Mouse (Mus musculus) G1E (cell line): ENCODE measurements around the gene Hmg20b. TPM values are rescaled to one million over a fixed set of nuclear protein-coding genes. Genes with fewer than 3 reads are reported as not detected.

Experiments
- ATAC-seq: 2 replicates; pipeline ENCODE4 v1.8.0; 2016; ENCODE audit warnings: mild to moderate bottlenecking; ENCODE audit not compliant: insufficient number of reproducible peaks, poor library complexity, low FRiP score, severe bottlenecking; ENCODE audit errors: extremely low read depth
- DNase-seq: peaks from one replicate; pipeline ENCODE4 v3.0.0; 2012; ENCODE audit warnings: low spot score
- H3K27me3 ChIP-seq: 2 replicates; pipeline ENCODE4 v1.6.1; 2012; ENCODE audit warnings: mild to moderate bottlenecking, low read length, inconsistent platforms; ENCODE audit not compliant: insufficient read depth
- H3K36me3 ChIP-seq: replicated peaks from 2 replicates; pipeline ENCODE3; 2012; ENCODE audit warnings: mild to moderate bottlenecking, inconsistent platforms
- H3K4me1 ChIP-seq: 2 replicates; pipeline ENCODE4 v1.6.1; 2012; ENCODE audit warnings: low read depth, low read length, inconsistent platforms, mixed read lengths; ENCODE audit not compliant: insufficient read depth
- H3K4me3 ChIP-seq: 2 replicates; pipeline ENCODE4 v1.5.1; 2012; ENCODE audit warnings: low read depth, mild to moderate bottlenecking, inconsistent platforms, low read length, moderate library complexity, mixed read lengths
- H3K9me3 ChIP-seq: replicated peaks from 2 replicates; pipeline ENCODE4 v1.6.1; 2012; ENCODE audit warnings: inconsistent platforms
- CTCF ChIP-seq: IDR thresholded peaks from 2 replicates; pipeline ENCODE4 v1.5.1; 2012; ENCODE audit warnings: low read depth, low read length, inconsistent platforms, mixed read lengths
- GATA1 ChIP-seq: IDR thresholded peaks from 2 replicates; pipeline ENCODE4 v1.6.1; 2012; ENCODE audit warnings: borderline replicate concordance, low read length, inconsistent platforms, mixed read lengths
- GATA2 ChIP-seq: IDR thresholded peaks from 2 replicates; pipeline ENCODE4 v1.6.1; 2012; ENCODE audit warnings: low read depth, low read length, inconsistent platforms, borderline replicate concordance
- POLR2AphosphoS5 ChIP-seq: IDR thresholded peaks from 2 replicates; pipeline ENCODE4 v1.6.1; 2012; ENCODE audit warnings: low read depth, low read length, inconsistent platforms; ENCODE audit not compliant: insufficient replicate concordance
- TAL1 ChIP-seq: conservative IDR thresholded peaks from 2 replicates; pipeline ENCODE4 v1.6.1; 2012; ENCODE audit warnings: low read depth, low read length, inconsistent platforms, mixed read lengths
- polyA plus RNA-seq: library from polyadenylated mRNA; stranded (reverse); fragments of >175 nt; gene quantifications from 2 replicates; pipeline ENCODE4 v1.2.3, GENCODE M21; 2012
- total RNA-seq, 2 experiments: library from RNA; stranded (forward) in 1 of 2; stranded (reverse) in 1 of 2; fragments of 200-1000 nt in 1 of 2; fragments of >200 nt in 1 of 2; fragmentation: Nextera tagmentation in 1 of 2; gene quantifications; 2 replicates each; pipeline ENCODE4 v1.2.3; 2014 to 2017

Gene Hmg20b
- total and polyA plus RNA-seq, 3 experiments: 21.9 to 142 (median 36.7) TPM

GRCm38 (mm10) chr10:81356352-81356990, 6.2 kb upstream of the Hmg20b start:
- 0 out of 2 replicates have a peak, but pooled peaks have one; percentile 29 for ATAC-seq
- Histone ChIP-seq H3K9me3 (no peaks in the 10 kb centered on the region), H3K36me3 (peaks cover 30% of the 10 kb centered on the region), H3K27me3 (no peaks in the 10 kb centered on the region), H3K4me3 (peak overlapping the region; percentile 88; the same call in 1 of the 2 replicates), H3K4me1 (peaks cover 82% of the 10 kb centered on the region)
- DNase-seq: peak; percentile 76
- no peak for TF ChIP-seq GATA1
- no peak for TF ChIP-seq TAL1
- TF ChIP-seq GATA2: no peak
- TF ChIP-seq CTCF: no peak
- no peak for TF ChIP-seq POLR2AphosphoS5

DNA sequence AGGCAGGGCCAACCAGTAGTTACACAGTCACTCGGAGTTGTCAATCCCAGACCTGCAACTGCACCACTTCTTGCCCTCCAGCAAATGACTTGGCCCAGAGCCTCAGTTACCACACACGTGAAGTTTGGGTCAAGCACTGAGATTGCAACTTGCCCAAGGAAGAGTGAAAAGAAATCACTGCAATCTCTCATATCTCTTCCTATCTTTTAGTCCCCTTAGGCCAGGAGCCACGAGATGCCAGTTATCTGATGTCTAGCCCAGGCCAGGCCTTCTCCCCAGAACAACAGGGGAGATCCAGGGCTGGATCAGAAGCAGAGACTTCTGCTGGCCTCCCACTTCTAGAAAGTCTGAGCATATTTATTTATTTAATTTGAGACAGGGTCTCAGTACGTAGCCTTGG, 5.3 kb upstream of the Hmg20b start:
- Histone ChIP-seq H3K4me3 (no peak overlapping the region), H3K36me3 (peaks cover 20% of the 10 kb centered on the region), H3K9me3 (no peaks in the 10 kb centered on the region), H3K27me3 (no peaks in the 10 kb centered on the region), H3K4me1 (peaks cover 80% of the 10 kb centered on the region)
- ATAC-seq (no peak), DNase-seq (no peak)
- TF ChIP-seq GATA2 (no peak), POLR2AphosphoS5 (no peak), GATA1 (no peak), CTCF (no peak), TAL1 (no peak)

DNA sequence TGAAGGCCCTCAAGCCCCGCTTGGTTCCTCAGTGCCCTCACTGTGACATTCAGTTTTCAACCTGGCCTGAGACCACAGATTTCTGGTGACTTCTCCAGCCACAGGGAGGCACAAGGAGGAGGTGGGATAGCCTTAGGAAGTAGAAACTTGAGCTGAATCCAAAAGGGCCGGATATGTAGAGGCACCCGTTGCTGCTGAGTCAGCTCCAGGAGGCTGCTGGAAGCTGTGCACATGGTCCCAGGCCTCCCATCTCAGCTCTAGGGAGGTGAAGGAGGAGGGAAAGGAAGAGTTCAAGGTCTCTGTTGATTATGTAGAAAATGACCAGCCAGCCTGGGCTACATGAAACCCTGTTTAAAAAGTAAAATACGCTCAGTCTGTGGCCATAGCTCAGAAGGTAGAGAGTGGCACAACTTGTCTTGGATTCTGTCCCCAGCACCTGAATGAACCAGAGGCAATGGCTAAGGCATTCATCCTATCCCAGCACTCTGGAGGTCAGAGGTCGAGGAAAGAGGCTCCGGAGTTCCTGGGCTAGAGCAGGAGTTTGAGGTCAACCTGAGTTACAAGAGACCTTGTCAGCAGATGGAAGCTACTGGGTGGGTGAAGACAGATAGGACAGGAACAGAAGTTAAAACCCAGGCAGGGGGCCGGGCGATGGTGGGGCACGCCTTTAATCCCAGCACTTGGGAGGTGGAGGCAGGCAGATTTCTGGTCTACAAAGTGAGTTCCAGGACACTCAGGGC, 4.6 kb upstream of the Hmg20b start:
- Histone ChIP-seq H3K4me1 (peaks cover 76% of the 10 kb centered on the region), H3K9me3 (no peaks in the 10 kb centered on the region)

GRCm38 (mm10) chr10:81351678-81352291, 1.5 kb upstream of the Hmg20b start:
- Histone ChIP-seq H3K4me1 (peaks cover 76% of the 10 kb centered on the region), H3K27me3 (no peaks in the 10 kb centered on the region; the same call in 1 of the 2 replicates), H3K36me3 (peaks cover 22% of the 10 kb centered on the region), H3K9me3 (no peaks in the 10 kb centered on the region), H3K4me3 (peak overlapping the region; percentile 65)
- ATAC-seq (no peak), DNase-seq (peak; percentile 68)
- TF ChIP-seq GATA1 (no peak), TAL1 (no peak), POLR2AphosphoS5 (no peak), CTCF (no peak), GATA2 (no peak)

More for the DNA sequence above, 4.6 kb upstream of the Hmg20b start:
- ATAC-seq (no peak), DNase-seq (no peak)
- Histone ChIP-seq H3K36me3 (peaks cover 14% of the 10 kb centered on the region), H3K4me3 (no peak overlapping the region), H3K27me3 (no peaks in the 10 kb centered on the region)
- TF ChIP-seq GATA2 (no peak), POLR2AphosphoS5 (no peak), GATA1 (no peak), CTCF (no peak), TAL1 (no peak)

DNA sequence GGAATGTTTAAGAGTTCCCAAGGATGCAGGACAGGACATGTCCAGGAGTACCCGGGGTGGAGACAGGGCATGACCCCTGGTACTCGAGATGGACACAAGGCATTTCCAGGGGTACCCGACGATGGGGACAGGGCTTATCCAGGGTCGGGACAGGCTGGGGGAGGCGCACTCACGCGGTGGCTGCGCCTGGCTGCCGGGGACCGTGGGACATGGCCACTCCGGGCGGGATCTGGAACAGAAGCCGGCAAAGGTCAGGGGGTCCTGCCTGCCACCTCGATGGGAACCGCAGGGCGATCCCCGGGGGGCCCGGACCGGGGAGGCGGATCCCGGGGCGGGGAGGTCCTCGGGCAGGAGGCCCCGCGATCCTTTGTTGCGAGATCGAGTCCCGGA, 324 bp downstream of the Hmg20b start:
- Histone ChIP-seq H3K9me3 (no peaks in the 10 kb centered on the region), H3K27me3 (no peaks in the 10 kb centered on the region; the same call in 1 of the 2 replicates), H3K36me3 (peaks cover 40% of the 10 kb centered on the region), H3K4me1 (peaks cover 61% of the 10 kb centered on the region), H3K4me3 (peak overlapping the region; percentile 97)
- DNase-seq (no peak), ATAC-seq (no peak)
- TF ChIP-seq POLR2AphosphoS5: no peak
- TF ChIP-seq CTCF: no peak
- no peak for TF ChIP-seq GATA1
- no peak for TF ChIP-seq TAL1
- no peak for TF ChIP-seq GATA2

DNA sequence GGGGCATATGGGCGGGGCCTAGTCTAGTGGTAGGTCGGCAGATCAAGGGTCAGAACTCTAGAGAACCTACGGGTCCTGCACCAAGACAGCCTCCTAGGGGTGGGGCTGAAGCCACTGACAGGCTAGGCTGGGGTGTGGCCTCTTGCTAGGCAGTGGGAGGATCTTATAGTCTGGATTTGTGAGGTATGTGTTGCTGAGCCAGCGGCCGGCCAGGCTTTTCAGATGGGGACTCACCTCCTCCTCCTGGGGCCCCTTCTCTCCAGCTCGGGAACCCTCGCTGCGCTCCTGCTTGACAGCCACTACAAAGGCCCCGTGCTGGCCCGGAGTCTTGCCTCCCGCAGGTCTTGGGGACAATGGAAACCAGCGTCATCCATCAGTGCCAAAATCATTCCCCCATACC, 1.1 kb downstream of the Hmg20b start:
- peak overlapping the region; percentile 97; the same call in 1 of the 2 replicates for H3K4me3 ChIP-seq
- H3K27me3 ChIP-seq: no peaks in the 10 kb centered on the region; the same call in 1 of the 2 replicates
- peak; percentile 77 for DNase-seq
- H3K9me3 ChIP-seq: no peaks in the 10 kb centered on the region
- ATAC-seq: peak; percentile 65
- H3K36me3 ChIP-seq: peaks cover 40% of the 10 kb centered on the region
- TF ChIP-seq TAL1: no peak
- TF ChIP-seq GATA1: no peak
- peaks cover 54% of the 10 kb centered on the region for H3K4me1 ChIP-seq
